Mouse (Mus musculus): ENCODE measurements around the gene Tex2. TPM values are rescaled to one million over a fixed set of nuclear protein-coding genes. Genes with fewer than 3 reads are reported as not detected.
"Not testable (repeated sequence)": the region's sequence is repeated elsewhere in the genome, so short reads cannot be mapped to it uniquely, and the experiment has no call there.

Tex2 gene
- total and polyA plus RNA-seq, 2 experiments from 2014 or later: 30.8 to 60.5 TPM

DNA sequence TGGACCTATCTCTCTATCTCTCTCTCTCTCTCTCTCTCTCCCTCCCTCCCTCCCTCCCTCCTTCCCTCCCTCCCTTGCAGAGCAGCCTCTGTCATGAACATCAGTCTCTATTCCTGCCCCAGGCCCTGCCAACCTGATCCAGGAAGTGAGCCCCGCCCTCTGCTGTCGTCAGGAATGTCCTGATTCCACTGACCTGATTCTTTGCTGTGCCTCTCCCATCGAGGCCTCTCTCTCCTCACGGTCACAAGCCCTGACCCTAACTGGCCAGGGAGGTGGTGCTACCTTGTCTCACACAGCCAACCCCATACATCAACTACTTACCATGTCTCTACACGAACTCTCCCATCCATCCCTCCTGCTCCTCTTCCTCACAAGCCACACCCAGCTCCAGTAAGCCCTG lies 33.3 kb downstream of the Tex2 start:
- Histone ChIP-seq H3K4me2 (ENCODE audit: low read depth, low read length) (no peak overlapping the region), H3K4me3 (ENCODE audit: low read length) (no peak overlapping the region), H3K36me3 (ENCODE audit: insufficient read depth, low read length) (no peaks in the 10 kb centered on the region), H3K9me3 (ENCODE audit: low read length) (no peaks in the 10 kb centered on the region), H3K27ac (no peak overlapping the region), H3K4me1 (ENCODE audit: insufficient read depth, low read length) (no peaks in the 10 kb centered on the region), H3K9ac (replicated peaks; ENCODE audit: low read length) (no peak overlapping the region), H3K27me3 (ENCODE audit: insufficient read depth, low read length) (no peaks in the 10 kb centered on the region)
- TF ChIP-seq CTCF (IDR thresholded peaks at IDR 0.05; ENCODE audit: low read depth): no peak
- DNase-seq (ENCODE audit: low spot score): no peak
- no peak for ATAC-seq
- 72% methylated on average over 5 of the region's 5 CpGs for WGBS

DNA sequence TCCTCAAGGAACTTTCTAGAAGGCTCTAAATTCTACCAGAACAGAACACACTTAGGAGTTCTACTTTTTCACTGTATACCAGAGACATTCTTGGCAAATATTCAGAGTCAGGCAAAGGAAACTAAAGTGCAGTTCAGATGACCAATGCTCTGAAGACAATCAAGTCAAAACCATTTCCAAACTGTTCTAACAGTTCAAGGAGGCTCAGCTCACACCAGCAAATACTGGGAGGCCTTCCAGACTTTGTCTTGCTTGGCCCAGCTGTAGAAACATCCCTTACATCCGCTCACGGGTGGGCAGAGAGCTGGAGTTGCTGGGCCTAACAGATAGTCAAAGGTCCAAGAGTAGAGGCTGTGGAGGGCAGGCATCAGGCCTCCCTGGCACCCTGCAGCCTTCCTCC lies 34.1 kb downstream of the Tex2 start:
- Histone ChIP-seq H3K9me3 (ENCODE audit: low read length) (no peaks in the 10 kb centered on the region), H3K27me3 (ENCODE audit: insufficient read depth, low read length) (no peaks in the 10 kb centered on the region), H3K4me2 (ENCODE audit: low read depth, low read length) (no peak overlapping the region), H3K4me3 (ENCODE audit: low read length) (no peak overlapping the region), H3K27ac (0 out of 2 replicates have a peak overlapping the region, but pooled peaks have one; percentile 15), H3K9ac (replicated peaks; ENCODE audit: low read length) (no peak overlapping the region), H3K4me1 (ENCODE audit: insufficient read depth, low read length) (no peaks in the 10 kb centered on the region), H3K36me3 (ENCODE audit: insufficient read depth, low read length) (no peaks in the 10 kb centered on the region)
- ATAC-seq (no peak), DNase-seq (ENCODE audit: low spot score) (no peak)
- 78% methylated on average over 2 of the region's 2 CpGs for WGBS
- no peak for TF ChIP-seq CTCF (IDR thresholded peaks at IDR 0.05; ENCODE audit: low read depth)

DNA sequence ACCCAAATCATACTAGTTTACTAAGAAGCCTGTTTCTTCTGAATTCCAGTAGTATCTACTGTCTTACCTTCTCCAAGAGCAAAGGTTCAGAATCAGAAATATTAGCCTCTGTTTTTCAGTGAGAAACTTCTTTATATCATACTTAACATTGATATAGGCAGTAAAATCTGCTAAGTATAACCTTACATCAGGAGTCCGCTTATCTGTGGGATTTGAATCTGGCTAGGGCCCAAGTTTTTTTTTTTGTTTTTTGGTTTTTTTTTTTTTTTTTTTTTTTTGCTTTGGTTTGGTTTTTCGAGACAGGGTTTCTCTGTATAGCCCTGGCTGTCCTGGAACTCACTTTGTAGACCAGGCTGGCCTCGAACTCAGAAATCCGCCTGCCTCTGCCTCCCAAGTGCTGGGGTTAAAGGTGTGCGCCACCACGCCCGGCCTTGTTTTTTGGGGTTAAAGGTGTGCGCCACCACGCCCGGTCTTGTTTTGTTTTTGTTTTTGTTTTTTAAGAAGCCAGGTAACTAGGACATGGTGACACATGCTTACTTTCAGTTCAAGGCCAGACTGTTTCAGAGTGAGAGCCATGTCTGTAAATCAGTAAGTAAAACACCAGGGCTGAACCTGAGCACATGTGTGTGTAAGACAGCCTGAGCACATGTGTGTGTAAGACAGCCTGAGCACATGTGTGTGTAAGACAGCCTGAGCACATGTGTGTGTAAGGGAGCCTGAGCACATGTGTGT lies 35.4 kb downstream of the Tex2 start:
- ATAC-seq; H3K4me1 ChIP-seq (ENCODE audit: insufficient read depth, low read length): not testable (repeated sequence)
- WGBS: 96% methylated on average over 8 of the region's 10 CpGs

DNA sequence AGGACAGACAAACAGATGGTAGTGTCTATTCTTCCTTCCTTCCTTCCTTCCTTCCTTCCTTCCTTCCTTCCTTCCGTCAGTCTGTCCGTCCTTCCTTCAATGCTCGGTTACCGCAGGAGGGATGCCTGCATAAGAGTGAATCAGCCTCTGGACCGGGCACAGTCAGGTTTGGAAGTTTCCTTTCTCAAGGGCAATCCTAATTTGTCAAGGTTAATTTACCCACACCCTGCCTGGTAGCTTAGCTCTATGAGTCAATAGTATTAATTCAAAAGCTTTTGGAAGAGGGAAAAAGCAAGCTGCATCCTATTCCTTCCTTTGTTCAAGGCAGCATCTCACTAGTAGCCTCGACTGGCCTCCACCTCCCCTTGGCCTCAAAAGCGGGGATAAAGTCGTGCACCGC lies 38.8 kb downstream of the Tex2 start:
- H3K9me3 ChIP-seq (ENCODE audit: low read length): no peaks in the 10 kb centered on the region
- peaks cover 17% of the 10 kb centered on the region; the same call in 1 of the 2 replicates for H3K4me1 ChIP-seq (ENCODE audit: insufficient read depth, low read length)
- ATAC-seq (no peak), DNase-seq (ENCODE audit: low spot score) (no peak)
- H3K9ac ChIP-seq (replicated peaks; ENCODE audit: low read length): no peak overlapping the region
- H3K4me2 ChIP-seq (ENCODE audit: low read depth, low read length): no peak overlapping the region
- H3K4me3 ChIP-seq (ENCODE audit: low read length): no peak overlapping the region
- no peaks in the 10 kb centered on the region for H3K36me3 ChIP-seq (ENCODE audit: insufficient read depth, low read length)
- H3K27ac ChIP-seq: no peak overlapping the region
- TF ChIP-seq CTCF (IDR thresholded peaks at IDR 0.05; ENCODE audit: low read depth): no peak
- H3K27me3 ChIP-seq (ENCODE audit: insufficient read depth, low read length): no peaks in the 10 kb centered on the region
- 78% methylated on average over 9 of the region's 9 CpGs for WGBS

More for the DNA sequence above, 35.4 kb downstream of the Tex2 start:
- H3K36me3 ChIP-seq (ENCODE audit: insufficient read depth, low read length); H3K9ac ChIP-seq (replicated peaks; ENCODE audit: low read length); DNase-seq (ENCODE audit: low spot score); H3K4me2 ChIP-seq (ENCODE audit: low read depth, low read length); H3K9me3 ChIP-seq (ENCODE audit: low read length); H3K4me3 ChIP-seq (ENCODE audit: low read length); H3K27ac ChIP-seq; H3K27me3 ChIP-seq (ENCODE audit: insufficient read depth, low read length): not testable (repeated sequence)

DNA sequence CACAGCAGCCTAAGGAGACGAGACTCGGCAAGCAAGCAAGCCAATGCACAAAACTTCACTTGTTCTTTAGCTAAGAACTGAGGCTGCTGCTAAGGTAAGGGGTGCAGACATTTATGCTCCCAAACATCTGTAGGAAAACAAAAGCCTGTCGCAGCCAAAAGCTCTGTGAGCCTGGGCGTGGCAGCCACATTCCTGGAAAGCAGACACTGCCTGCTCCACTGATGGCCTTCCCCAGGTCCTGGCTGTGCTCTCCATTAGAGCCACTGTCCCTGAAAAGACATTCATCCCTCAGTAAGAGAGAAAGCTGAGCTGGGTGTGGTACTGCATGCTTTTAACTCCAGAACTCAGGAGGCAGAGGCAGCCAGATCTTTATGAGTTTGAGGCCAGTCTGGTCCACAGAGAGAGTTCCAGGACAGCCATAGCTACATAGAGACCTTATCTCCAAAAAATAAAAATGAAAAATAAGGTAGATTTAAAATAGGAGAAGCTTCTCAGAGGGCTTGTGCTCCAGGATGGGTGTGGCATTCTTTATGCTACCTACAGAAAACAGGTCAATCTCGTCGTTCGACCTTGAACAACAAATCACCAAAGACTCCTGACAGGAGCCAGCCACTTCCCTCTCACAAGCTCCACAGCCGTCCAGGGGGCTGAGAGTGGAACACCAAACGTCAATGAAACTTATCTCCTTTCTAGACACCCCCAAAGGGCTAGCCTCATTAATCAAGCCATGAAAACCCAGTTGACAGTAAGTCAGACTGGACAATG lies 39.6 kb downstream of the Tex2 start:
- no peak for DNase-seq (ENCODE audit: low spot score)
- Histone ChIP-seq H3K9me3 (ENCODE audit: low read length) (no peaks in the 10 kb centered on the region), H3K4me2 (ENCODE audit: low read depth, low read length) (no peak overlapping the region), H3K4me1 (ENCODE audit: insufficient read depth, low read length) (peaks cover 19% of the 10 kb centered on the region; the same call in 1 of the 2 replicates), H3K27ac (peak overlapping the region; percentile 15; the same call in 1 of the 2 replicates), H3K36me3 (ENCODE audit: insufficient read depth, low read length) (no peaks in the 10 kb centered on the region), H3K27me3 (ENCODE audit: insufficient read depth, low read length) (no peaks in the 10 kb centered on the region), H3K4me3 (ENCODE audit: low read length) (no peak overlapping the region), H3K9ac (replicated peaks; ENCODE audit: low read length) (no peak overlapping the region)
- 74% methylated on average over 9 of the region's 9 CpGs for WGBS
- TF ChIP-seq CTCF (IDR thresholded peaks at IDR 0.05; ENCODE audit: low read depth): no peak
- ATAC-seq: no peak

DNA sequence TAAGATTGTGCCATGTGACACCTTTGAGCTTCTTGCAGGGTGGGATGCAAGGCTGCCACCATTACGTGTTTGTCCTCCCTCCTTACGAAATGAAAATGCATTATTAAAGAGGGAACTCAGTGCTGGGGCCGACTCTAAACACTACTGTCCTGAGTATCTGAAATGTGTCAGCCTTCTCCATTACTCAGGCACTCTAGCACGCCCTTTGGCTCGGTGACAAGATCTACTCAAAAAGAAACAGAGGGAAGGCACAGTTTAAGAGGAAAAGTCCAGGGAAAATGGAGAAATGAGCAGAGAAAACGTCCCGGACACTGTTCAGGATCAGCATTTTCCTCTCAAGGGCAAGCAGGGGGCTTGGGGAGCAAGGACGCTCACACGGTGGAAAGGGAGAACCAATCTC lies 40.3 kb downstream of the Tex2 start:
- DNase-seq (ENCODE audit: low spot score): no peak
- Histone ChIP-seq H3K9ac (replicated peaks; ENCODE audit: low read length) (no peak overlapping the region), H3K36me3 (ENCODE audit: insufficient read depth, low read length) (peaks cover 1% of the 10 kb centered on the region; the same call in 1 of the 2 replicates), H3K27ac (peak overlapping the region; percentile 15; the same call in 1 of the 2 replicates), H3K4me2 (ENCODE audit: low read depth, low read length) (no peak overlapping the region), H3K4me1 (ENCODE audit: insufficient read depth, low read length) (peaks cover 26% of the 10 kb centered on the region; the same call in 1 of the 2 replicates), H3K4me3 (ENCODE audit: low read length) (no peak overlapping the region), H3K9me3 (ENCODE audit: low read length) (no peaks in the 10 kb centered on the region), H3K27me3 (ENCODE audit: insufficient read depth, low read length) (no peaks in the 10 kb centered on the region)
- no peak for TF ChIP-seq CTCF (IDR thresholded peaks at IDR 0.05; ENCODE audit: low read depth)
- ATAC-seq: no peak
- WGBS: 63% methylated on average over 9 of the region's 9 CpGs
